Mouse (Mus musculus): ENCODE measurements around the gene Cyp2j12. TPM values are rescaled to one million over a fixed set of nuclear protein-coding genes. Genes with fewer than 3 reads are reported as not detected.
"Not testable (repeated sequence)": the region's sequence is repeated elsewhere in the genome, so short reads cannot be mapped to it uniquely, and the experiment has no call there.

Gene Cyp2j12
- not detected in 2 replicates for total RNA-seq (2017)

DNA sequence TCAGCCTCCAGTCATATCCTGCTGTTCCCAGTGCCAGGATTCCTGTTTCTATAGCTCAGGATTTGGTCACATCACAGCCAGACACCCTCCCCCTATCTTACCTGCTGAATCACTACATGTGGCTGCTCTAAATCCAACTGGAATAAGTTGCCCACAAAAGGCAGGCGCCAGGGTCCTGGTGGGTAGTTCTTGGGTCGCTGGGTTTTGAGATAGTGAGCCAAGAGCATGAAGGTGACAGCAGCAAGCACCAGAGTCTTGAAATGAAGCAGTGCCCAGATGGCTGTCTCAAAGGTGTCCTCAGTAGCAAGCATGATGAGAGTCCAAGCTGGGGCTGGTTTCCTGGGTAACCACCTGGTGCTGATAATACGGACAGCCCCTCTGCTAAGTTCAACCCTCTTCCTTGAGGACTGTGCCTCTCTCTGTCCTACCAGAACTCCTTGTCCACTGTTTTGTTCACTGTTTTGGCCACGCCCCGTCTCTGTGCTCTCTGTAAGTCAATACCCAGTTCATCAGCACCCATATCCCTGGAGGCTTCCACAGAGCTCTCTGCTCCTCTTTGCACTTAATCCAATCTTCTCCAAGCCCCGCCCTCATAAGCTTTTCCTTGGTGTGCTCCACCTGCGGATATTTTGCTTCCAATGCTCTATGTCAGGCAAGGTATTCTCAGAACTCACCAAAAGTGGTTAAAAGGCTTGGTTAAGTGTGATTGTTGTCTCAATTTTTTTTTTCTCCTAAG, at the start of gene Cyp2j12:
TSS of gene Cyp2j12 (minus strand) at position 421 of the 736 bp plus-strand sequence.
- no peak for ATAC-seq (ENCODE audit: extremely low read depth, insufficient number of reproducible peaks, low FRiP score, poor library complexity, severe bottlenecking)

DNA sequence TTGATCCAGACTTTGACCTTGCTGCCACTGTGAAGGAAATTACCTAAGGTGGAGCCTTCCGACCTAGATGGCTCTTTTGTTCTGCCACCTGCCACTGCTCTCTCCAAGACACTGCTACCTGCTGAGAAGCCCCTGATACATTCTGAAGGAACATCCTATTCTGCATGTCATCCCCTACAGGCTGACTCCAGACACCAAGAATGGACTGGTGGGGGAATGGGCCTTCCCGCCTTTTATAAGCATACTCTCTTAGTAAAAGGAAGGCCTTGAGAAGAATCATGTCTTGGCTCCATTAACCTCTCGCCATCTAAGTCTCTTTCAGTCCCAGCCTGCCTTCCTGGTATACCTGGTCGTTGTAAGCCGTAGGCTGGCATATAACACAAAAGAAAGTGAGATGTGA, 48.4 kb upstream of the Cyp2j12 start:
- ATAC-seq (ENCODE audit: extremely low read depth, insufficient number of reproducible peaks, low FRiP score, poor library complexity, severe bottlenecking): not testable (repeated sequence)

DNA sequence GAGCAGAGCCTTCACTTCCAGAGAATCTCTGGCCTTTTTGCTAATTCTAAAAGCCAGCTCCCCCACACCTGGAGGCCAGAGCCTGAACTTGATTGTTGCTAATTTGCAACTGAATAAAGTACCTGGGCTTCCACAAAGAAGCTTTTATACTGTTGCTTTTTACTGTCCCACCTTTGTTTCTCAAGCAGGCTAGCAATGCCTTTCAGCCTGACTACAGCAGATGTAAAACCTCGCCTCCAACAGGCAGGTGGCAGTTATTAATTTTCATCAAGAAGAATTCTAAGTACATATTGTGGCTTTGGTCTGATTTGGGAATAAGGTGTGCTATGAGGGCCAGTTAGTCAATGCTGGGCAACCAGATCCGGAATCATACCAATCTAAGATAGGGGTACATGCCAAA, 47.7 kb upstream of the Cyp2j12 start:
- ATAC-seq (ENCODE audit: extremely low read depth, insufficient number of reproducible peaks, low FRiP score, poor library complexity, severe bottlenecking): not testable (repeated sequence)

DNA sequence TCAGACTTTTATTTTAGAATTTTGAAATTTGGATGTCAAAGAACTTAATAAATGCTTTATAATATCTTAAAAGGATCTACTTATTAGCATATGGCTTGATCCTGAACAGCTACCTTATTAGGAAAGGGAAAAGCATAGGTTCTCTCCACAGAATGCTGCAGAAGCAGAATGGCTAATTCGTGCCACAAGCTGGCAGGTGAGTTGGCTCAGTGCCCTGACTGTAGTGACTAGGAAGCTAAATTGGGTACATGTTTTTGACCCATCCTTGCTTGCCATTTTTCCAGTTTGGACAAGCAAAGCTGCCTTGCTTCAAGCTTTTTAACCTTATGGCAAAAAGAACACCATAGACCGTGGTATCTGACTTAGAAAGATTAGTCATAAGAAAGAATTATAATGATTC, 47.2 kb upstream of the Cyp2j12 start:
- not testable (repeated sequence) for ATAC-seq (ENCODE audit: extremely low read depth, insufficient number of reproducible peaks, low FRiP score, poor library complexity, severe bottlenecking)

DNA sequence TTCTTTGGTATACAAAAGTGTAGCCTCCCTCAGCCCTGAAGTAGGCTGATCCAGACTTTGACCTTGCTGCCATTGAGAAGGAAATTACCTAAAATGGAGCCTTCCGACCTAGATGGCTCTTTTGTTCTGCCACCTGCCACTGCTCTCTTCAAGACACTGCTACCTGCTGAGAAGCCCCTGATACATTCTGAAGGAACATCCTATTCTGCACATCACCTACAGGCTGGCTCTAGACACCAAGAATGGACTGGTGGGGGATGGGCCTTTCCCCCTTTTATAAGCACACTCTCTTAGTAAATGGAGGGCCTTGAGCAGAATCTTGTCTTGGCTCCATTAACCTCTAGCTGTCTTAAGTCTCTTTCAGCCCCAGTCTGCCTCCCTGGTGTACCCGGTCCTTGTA, 43.8 kb upstream of the Cyp2j12 start:
- not testable (repeated sequence) for ATAC-seq (ENCODE audit: extremely low read depth, insufficient number of reproducible peaks, low FRiP score, poor library complexity, severe bottlenecking)

DNA sequence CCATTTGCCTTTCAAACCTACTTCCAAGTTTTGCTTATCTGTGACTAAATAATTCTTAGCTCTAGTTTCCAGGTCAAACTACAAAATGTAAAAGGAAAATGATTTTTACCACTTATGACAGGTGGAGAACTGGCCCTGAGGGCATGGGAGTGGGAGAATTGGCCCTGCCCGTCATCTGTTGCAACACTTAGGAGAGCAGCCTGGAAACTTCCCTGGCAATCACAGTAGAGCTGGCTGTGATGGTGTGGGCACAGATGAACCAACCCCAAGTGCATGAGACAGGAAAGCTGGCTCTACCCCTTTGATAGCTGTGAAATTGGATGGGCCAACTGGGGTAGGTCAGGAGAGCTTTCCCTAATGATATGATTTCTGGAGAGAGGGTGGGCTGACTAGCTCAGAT, 21.9 kb upstream of the Cyp2j12 start:
- no peak for ATAC-seq (ENCODE audit: extremely low read depth, insufficient number of reproducible peaks, low FRiP score, poor library complexity, severe bottlenecking)

DNA sequence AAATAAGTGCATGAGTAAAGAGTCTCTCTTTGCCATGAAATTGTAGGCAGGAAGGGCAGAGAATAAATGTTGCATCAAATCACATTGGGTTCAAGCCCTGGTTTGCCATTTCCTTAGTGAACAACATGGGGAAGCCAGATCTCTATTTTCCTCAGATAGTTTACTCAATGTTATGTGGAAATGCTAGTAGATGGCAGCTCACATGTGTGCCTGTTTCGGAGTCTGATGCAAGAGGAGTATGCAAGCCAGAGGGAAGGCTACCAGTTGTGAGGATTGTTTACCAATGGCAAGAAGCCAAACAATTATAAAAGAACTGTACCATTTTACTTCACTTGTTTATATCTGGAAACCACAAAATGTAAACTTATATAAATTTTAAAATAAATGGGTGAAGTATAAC, 20.6 kb upstream of the Cyp2j12 start:
- no peak for ATAC-seq (ENCODE audit: extremely low read depth, insufficient number of reproducible peaks, low FRiP score, poor library complexity, severe bottlenecking)

DNA sequence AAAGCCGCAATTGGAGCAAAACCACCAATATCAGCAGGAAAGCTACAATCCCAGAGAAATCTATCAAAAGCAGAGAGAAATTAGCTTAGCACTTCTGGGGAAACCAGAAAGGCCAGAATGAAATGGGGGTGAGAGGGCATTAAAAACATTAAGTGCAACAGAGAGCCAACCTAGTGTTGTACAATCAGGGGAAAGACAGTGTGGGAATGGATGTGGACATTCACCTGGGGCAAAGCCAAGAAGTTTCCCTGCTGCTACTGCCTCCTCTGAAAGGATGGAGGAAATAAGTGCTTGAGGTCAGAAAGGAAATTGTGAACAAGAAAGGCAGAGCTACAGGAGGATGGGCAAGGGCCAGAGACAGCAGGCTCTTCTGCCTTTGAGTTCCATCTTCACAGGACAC, 1.7 kb downstream of the Cyp2j12 start:
- no peak for ATAC-seq (ENCODE audit: extremely low read depth, insufficient number of reproducible peaks, low FRiP score, poor library complexity, severe bottlenecking)

DNA sequence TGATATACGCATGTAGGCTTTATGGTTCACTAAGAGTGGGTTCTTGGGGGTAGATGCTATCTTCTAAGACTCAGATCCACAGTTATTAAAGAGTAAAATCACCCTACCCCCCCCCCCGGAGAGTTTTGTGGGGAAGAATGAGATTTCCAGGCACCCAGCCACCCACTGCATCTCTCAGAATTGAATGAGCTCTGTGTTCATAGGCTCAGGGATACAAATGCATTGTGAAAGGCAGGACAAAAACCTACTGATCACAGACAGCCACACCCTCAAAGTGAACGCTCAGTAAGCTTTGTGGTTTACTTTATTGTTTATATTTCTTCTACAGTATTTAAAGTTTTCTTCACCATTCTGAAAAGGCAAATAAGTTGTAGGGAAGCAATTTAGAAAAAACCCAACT, 6.7 kb downstream of the Cyp2j12 start:
- ATAC-seq (ENCODE audit: extremely low read depth, insufficient number of reproducible peaks, low FRiP score, poor library complexity, severe bottlenecking): no peak

DNA sequence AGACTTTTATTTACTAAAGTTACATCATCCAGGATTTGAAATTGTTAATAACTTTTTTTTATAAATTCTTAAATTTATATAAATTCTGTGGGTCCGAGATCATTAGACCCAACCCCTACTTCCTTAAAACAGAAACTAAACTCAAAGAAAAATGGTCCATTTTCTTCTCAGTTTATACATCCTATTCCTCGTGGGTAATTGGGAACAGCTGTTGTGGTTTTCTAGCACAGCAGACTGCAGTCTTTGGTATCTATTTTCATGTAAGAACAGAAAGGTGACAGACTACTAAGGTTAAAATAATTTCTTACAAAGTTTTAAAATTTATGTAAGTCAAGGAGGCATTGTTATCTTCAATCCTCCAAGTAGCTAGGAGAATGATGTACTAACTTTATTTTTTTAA, 44.1 kb downstream of the Cyp2j12 start:
- ATAC-seq (ENCODE audit: extremely low read depth, insufficient number of reproducible peaks, low FRiP score, poor library complexity, severe bottlenecking): no peak

DNA sequence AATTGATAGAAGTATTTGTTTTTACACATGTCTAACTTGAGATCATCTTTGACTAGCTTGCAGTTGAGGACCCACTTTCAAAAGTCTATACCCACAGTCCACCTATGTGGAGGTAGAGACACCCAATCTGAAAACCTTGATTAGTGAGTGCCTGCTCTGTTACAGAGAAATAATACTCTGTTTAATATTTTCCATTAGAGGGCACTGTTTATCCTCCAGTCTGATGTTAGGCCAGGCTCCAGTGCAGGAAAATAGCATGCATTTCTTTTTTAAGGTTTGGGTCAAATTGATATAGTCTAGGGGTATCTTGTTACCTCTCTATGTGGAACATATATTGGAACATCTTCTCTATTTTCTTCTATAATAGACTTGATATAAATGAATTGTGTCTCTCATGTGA, 49.1 kb downstream of the Cyp2j12 start:
- ATAC-seq (ENCODE audit: extremely low read depth, insufficient number of reproducible peaks, low FRiP score, poor library complexity, severe bottlenecking): no peak

DNA sequence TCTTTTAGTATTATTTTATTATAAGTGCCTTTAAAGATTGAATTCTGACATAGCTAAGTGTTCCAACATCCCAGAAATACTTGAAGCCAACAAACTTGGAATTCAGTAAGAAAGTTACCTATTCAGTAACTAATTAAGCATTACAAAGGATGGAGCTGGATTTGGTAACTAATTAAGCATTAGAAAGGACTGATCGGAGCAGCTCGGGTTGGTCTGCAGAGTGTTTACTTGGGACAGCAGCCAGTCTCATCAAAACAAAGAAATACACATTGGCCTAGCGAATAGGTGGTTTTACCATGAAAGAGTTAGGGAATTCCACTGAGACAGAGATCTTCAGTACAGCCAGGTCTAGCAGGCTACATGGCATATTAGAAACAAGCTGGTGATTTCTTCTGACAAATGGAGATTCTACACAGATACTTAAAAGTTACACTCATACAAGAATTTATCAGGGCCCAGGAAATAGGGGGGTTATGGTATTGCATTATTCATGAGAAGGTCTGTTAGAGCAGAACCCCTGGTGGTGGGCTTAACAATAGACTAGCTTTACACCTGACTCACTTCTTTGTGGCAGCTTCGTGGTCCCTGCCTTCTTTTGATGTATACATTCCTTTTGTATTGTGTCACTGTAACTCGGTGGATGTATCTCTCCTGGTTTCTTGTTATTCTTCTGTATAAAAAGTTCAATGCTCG, 51.5 kb downstream of the Cyp2j12 start:
- ATAC-seq (ENCODE audit: extremely low read depth, insufficient number of reproducible peaks, low FRiP score, poor library complexity, severe bottlenecking): not testable (repeated sequence)

DNA sequence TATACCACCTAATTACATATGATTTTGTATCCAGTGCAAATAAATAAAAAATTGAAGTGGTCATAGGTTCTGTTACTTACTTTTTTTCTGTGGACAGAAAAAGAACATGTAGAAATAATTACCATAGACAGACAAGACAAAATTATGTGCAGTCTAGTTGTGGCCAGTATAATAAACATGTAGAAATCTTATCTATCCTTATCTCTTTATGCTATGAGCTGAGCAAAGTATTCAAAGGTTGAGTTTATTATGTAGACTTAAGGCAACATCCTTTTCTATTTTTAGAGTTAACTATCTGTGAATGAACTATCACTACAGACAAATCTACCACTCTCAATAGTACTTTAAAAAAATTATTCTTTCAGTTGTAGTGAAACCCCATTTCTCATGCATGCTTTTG, 62.6 kb downstream of the Cyp2j12 start:
- no peak for ATAC-seq (ENCODE audit: extremely low read depth, insufficient number of reproducible peaks, low FRiP score, poor library complexity, severe bottlenecking)

DNA sequence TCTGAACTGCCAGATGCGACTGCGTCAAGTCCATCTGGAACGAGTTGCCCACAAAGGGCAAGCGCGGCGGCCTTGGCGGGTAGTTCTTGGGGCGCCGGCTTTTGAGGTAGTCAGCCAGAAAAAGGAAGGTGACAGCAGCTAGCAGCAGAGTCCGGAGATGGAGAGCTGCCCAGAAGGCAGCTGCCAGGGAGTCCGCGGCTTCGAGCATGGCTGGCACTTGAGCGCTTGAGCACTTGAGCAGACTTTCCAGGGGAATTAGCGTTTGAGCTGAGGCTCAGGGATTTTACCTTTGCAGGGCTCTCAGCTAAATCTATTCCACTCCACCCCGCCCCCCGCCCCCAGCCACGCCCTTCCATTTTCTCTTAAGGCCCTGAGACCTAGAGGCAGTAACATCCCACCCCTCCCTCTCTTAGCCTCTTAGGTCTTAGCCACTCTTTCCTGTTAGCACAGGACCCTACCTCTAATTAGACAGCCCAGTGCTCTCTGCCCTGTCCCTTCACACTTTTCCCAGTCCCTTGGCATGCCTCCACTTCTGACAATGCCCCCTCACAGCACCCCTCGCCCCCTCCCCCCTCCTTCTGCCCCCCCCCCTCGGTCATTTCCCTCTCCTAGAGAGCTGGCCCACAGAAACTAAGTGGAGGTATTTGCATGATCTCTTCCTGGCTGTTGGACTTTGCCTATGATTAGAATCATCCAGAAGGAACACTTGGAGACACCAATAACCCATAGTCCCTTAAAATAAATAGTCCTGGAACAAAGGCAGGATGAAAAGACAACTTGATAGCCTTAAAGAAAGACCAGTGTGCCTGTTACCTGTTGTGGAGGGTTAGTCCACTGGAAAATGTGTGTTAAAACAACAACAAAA, 63.5 kb downstream of the Cyp2j12 start, which contains the start of gene Cyp2j13:
TSS of gene Cyp2j13 (minus strand) at position 286 of the 865 bp plus-strand sequence.
- ATAC-seq (ENCODE audit: extremely low read depth, insufficient number of reproducible peaks, low FRiP score, poor library complexity, severe bottlenecking): no peak

DNA sequence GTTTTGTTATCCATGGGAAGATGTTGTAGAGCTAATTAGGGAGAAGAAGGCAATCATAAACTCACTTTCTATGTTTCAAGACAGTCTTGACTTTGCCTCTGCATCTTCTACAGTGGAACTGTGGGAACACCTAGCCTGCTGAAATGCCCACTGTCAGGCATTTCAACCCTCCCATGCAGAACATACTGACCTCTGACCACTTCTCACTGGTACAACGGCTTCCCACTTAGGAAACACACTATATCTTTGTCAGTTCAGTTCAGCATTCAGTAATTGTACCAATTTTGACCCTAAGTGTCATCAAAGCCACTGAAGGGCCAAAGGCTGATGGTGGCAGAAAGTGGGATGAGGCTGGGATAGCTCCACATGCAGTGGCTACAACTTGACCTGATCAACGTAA, 78.9 kb downstream of the Cyp2j12 start:
- no peak for ATAC-seq (ENCODE audit: extremely low read depth, insufficient number of reproducible peaks, low FRiP score, poor library complexity, severe bottlenecking)

DNA sequence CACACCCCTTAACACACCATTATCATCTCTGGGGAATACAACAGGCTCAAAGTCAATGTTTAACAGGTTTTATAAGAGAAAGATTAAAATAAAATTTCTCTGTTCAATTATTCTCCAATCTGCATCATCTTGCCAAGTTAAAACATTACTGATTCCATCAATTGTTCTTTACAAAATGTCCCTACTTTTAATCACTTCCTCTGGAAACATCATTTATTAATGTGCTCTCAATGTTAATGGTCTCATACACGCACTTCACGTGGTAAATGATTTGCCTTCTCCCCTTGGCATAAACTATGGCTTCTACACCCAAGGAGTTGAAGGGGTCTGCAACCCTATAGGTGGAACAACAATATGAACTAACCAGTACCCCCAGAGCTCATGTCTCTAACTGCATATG, 80.8 kb downstream of the Cyp2j12 start:
- no peak for ATAC-seq (ENCODE audit: extremely low read depth, insufficient number of reproducible peaks, low FRiP score, poor library complexity, severe bottlenecking)

All from neutrophil, adult 5-6 weeks (primary cell).